Mouse (Mus musculus) heart, adult 8-10 months (tissue): ENCODE measurements at regions not wholly inside any gene's neighbourhood (a gene's known extent, or its start where the extent isn't known, plus 50 kb on each side); places are given as distances from the start of the nearest gene placed in this dataset.

Experiments
- DNase-seq: peaks from one replicate; pipeline ENCODE4 v3.0.0; 2022; ENCODE audit warnings: low spot score

- DNase-seq: no peak
Measured at GRCm38 (mm10) chr16:95815206-95815731, 113.4 kb downstream of the Ets2 start.

- DNase-seq: no peak
Measured at GRCm38 (mm10) chr16:95814513-95815118, 112.7 kb downstream of the Ets2 start.

- no peak for DNase-seq
Measured at GRCm38 (mm10) chr16:95811092-95811491, 109.2 kb downstream of the Ets2 start.

- no peak for DNase-seq
Measured at GRCm38 (mm10) chr16:95809127-95809876, 107.4 kb downstream of the Ets2 start.

- DNase-seq: no peak
Measured at GRCm38 (mm10) chr16:95806510-95806909, 104.6 kb downstream of the Ets2 start.

- no peak for DNase-seq
Measured at GRCm38 (mm10) chr16:95804199-95804598, 102.3 kb downstream of the Ets2 start.

GRCm38 (mm10) chr16:95802641-95803040 lies 100.8 kb downstream of the Ets2 start:
- DNase-seq: no peak

GRCm38 (mm10) chr16:95802207-95802606 lies 100.3 kb downstream of the Ets2 start:
- no peak for DNase-seq

GRCm38 (mm10) chr16:95800911-95801442 lies 99.1 kb downstream of the Ets2 start:
- no peak for DNase-seq

GRCm38 (mm10) chr16:95798582-95798981 lies 96.7 kb downstream of the Ets2 start:
- DNase-seq: no peak

GRCm38 (mm10) chr16:95798099-95798498 lies 96.2 kb downstream of the Ets2 start:
- DNase-seq: no peak

- no peak for DNase-seq
Measured at GRCm38 (mm10) chr16:95797141-95797540, 95.3 kb downstream of the Ets2 start.

GRCm38 (mm10) chr16:95794876-95795275 lies 93.0 kb downstream of the Ets2 start:
- DNase-seq: no peak

- no peak for DNase-seq
Measured at GRCm38 (mm10) chr16:95794281-95794727, 92.4 kb downstream of the Ets2 start.

- no peak for DNase-seq
Measured at GRCm38 (mm10) chr16:95790691-95791090, 88.8 kb downstream of the Ets2 start.

- DNase-seq: no peak
Measured at GRCm38 (mm10) chr16:95789548-95789947, 87.7 kb downstream of the Ets2 start.

- DNase-seq: no peak
Measured at GRCm38 (mm10) chr16:95781681-95782080, 79.8 kb downstream of the Ets2 start.

GRCm38 (mm10) chr16:95780431-95780830 lies 78.6 kb downstream of the Ets2 start:
- DNase-seq: no peak

- DNase-seq: no peak
Measured at GRCm38 (mm10) chr16:95778845-95779722, 77.2 kb downstream of the Ets2 start.

GRCm38 (mm10) chr16:95778173-95778572 lies 76.3 kb downstream of the Ets2 start:
- no peak for DNase-seq

- DNase-seq: no peak
Measured at GRCm38 (mm10) chr16:95776610-95777363, 74.9 kb downstream of the Ets2 start.
